Mouse (Mus musculus) CD8-positive naive resting alpha-beta T cell, adult 2 months (primary cell): ENCODE data around the gene Lpar1.

Experiments
- DNase-seq, 2 experiments: peaks; one replicate each; pipeline ENCODE4 v3.0.0; 2022; ENCODE audit warnings: low read depth in 2 of 2, low spot score in 2 of 2

The Lpar1 gene

DNA sequence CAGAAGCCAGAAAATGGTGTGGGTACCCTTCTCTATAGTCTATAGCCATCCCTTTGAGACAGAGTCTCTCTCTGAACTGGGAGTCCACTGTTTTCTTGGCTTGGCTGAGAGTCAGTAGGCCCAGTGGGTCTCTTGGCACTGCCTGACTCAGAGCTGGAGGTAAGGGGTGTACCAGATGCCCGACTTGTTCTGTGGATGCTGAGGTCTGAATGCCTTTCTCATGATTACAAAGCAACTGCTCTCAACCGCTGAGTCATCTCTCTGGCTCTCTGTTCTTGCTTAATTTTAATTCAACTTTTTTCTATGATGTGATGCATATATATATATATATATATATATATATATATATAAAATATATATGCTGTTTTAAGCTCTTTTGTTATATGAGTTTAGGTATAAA is 91.1 kb downstream of the Lpar1 start:
- DNase-seq: no peak

DNA sequence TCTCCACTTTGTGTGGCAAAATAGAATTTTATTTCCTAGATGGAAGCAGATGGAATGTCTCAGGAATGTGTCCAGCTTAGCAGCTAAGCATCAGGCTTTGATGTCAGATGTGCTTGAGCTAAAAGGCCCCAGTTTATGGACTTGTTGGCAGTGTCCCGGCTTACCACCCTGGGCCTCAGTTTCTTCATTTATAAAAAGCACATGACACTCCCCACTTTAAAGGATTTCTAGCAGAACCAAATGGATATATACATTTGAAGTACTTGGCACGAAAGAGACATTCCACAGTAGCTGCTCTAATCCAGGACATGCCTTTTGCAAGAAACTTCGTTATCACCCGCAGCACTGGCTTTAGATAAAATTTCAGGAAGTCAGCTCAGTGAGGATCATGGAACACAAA is 100.4 kb downstream of the Lpar1 start:
- DNase-seq: no peak

DNA sequence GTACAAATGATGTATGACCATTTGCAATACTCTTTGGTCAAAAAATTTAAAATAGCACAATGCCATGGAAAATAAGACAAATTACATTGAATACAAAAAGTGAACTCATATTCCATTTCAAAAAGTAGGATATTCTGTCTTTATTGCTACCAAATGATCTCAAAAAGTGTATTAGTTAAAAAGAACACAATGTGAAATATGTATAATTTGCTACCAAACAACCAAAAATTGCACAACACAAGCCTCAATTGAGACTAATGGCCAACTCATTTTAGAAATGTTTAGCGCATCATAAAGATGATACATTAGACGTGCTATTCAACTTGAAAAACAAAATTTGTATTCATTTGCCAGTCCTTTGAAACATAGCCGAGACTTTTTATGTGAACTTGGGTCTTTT is 104.9 kb downstream of the Lpar1 start:
- DNase-seq: no peak

- DNase-seq: no peak
Measured at GRCm38 (mm10) chr4:58447841-58448240, 105.9 kb downstream of the Lpar1 start.

DNA sequence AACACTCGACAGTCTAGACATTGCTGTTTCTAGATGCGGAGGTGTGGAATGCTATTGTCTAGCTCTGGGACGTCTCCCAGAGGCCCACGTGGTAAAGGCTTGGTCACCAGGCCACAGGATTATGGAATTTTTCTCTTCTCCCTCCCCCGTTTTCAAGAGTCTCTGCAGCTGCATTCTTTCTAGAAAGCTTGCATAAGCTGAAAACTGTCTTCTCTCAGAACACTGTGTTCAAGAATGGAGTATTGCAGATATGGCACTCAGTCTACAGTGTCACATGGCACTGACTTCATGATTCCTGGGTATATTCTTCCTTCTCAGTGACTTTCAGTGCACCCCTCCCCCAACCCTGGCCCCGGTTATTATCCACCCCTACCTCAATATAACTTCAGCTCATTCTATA is 107.9 kb downstream of the Lpar1 start:
- DNase-seq: no peak

DNA sequence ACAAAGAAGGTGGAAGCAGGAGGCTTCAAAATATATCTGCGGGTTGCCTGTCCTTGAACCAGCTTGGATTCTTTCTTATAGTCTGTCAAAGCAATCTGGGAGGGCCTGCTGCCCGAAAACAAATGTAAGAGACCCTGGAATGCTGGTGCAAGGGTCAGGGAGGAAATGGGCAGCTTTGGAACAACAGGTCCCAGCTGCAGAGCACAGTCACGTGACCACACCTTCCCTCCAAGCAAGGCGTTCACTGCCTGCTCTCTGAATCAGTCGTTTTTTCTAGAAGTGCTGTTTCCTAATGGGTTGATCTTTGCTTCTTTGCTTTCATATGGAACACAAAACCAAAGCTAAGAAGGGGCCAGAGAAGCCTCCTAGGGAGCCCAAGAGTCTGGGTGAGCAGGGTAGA is 111.4 kb downstream of the Lpar1 start:
- DNase-seq: no peak

DNA sequence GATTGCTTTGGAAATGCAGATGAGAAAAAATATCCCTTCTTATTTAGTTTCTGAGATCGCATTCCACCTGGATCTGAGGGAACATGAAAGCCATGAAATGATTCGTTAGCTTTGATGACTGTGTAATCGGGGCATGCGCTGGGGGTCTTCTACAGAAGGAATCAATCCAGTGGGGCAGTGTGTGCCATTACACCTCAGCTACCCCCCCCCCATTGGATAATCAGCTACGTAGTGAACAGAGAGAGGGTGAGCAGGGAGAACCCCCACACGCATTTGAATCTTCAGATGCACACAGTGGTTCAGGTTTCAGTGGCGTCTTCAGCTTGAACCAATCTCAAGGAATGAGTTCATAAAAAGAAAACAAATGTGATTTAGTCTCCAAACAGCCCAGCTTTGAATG is 115.0 kb downstream of the Lpar1 start:
- DNase-seq: no peak

DNA sequence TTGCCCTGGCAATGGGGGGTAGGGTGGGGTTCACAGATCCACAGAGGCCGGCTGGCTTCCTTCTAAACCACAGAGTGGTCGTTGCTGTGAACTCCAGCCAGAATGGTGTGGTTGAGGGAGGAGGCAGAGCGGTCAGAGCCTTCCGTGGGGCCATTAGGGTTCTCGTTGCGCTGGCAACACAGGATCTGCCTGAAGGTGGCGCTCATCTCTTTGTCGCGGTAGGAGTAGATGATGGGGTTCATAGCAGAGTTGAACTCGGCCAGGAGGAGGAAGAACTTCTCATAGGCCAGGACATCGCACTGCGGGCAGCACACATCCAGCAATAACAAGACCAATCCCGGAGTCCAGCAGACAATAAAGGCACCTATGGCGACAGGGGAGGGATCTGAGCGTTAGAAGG is 116.4 kb downstream of the Lpar1 start:
- no peak for DNase-seq

DNA sequence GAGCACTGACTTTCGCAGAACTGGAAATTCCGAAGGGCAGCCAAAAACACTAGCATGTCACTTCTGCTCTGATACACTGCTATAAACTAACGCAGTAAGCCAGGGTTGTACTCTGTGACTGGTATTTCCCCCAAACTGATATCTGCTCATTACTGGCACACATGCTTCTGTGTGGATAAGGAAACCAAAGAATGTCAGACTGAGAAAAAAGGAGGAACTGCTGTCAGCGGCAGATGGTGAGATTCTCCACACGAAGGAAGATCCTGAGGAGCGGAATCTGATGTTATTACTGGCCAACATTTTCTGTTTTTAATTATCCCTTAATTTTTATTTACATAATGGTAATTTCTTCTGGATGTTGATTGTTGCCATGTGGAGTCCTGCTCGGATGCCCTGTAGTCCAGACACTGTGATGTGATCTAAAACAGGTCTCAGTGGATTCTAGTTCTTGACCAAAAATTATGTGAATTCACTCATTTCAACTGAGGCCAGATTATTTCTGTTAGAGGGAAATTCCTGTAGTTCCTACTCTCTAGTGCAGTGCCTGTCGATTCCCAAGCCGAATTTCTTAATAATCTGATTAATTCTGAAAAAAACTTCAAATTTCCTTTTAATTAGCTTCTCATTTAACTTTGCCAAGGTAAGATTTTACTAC is 130.3 kb downstream of the Lpar1 start:
- no peak for DNase-seq

DNA sequence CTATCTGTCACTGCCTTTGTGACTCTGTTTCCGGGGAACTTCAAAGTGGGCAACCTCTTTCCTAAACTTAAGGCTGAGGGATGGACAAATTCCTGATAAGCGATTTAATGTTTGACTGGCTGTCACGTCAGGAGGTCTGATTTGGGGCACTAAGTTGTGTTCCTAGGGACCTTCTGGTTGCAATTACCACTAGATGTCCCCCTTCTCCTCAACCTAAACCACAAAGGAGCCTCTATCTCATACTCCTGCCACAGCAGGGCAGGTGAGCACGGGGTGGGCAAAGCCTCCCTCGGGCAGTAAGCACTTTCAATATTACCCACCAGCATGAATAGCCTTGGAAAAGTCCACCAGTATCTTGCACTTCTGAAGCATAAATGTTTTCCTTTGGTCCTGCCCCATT is 134.5 kb downstream of the Lpar1 start:
- DNase-seq: no peak

GRCm38 (mm10) chr4:58417319-58417718 is 136.4 kb downstream of the Lpar1 start:
- no peak for DNase-seq

DNA sequence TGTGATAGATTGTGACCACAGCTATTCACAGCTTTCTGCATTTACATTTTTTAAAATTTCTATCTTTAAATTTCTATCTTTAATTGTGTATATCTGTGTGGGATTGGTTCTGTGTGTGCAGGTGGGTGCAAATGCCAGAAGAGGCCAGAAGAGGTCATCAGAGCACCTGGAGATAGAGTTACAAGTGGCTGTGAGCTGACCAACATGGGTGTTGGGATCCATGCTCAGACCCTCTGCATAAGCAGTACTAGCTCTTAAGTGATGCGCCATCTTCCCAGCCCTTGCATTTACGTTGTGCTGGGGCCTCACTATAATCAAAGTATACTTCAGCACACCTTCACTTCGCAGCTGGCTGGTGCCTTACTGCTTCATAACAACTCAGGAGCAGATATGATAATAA is 138.2 kb downstream of the Lpar1 start:
- no peak for DNase-seq

GRCm38 (mm10) chr4:58413188-58414185 is 140.2 kb downstream of the Lpar1 start:
- no peak for DNase-seq

DNA sequence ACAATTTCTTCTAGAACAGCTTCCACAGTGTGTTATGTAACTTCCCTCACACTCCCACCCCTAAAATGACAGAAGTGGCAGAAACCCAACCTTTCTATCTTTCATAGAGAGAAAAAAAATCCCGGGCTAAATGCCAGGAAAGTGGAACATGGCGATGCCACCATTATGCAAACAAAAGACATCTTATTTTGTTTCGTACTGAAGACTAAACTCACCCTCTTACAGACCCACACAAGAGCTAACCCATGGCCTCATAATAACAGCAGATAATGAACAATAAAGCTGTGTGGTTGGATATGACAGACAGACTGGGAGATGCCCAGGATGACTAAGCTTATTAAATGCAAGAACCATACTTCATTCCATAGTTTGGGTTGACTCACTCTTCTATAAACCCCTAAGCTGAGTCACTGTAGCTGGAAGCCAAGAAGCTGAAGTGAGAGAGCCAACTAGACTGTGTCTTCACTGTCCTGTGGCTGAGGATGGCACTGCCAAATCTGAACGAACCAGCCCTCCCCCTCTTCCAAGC is 151.7 kb downstream of the Lpar1 start:
- DNase-seq: no peak

- DNase-seq: no peak
Measured at GRCm38 (mm10) chr4:58400861-58401341, 152.8 kb downstream of the Lpar1 start.
